Mouse (Mus musculus) neural tube, embryonic 11.5 days (tissue): Measurements from ENCODE around the gene Phrf1. TPM values are rescaled to one million over a fixed set of nuclear protein-coding genes. Genes with fewer than 3 reads are reported as not detected.

Experiments
- ATAC-seq: fragments of 200-750 bp; cut with Nextera tagmentation; 2 replicates; pipeline ENCODE4 v1.8.0; 2017; ENCODE audit warnings: moderate number of reproducible peaks, mild to moderate bottlenecking, moderate TSS enrichment, moderate library complexity; ENCODE audit not compliant: insufficient read depth, low FRiP score, low TSS enrichment
- DNase-seq: peaks from one replicate; pipeline ENCODE4 v3.0.0-alpha.2; 2015; ENCODE audit warnings: low spot score
- H3K27ac ChIP-seq: fragments of 300-500 bp; sonication (generic); 2 replicates; pipeline ENCODE4 v1.5.1; 2014; ENCODE audit warnings: low read depth, mild to moderate bottlenecking, low read length
- H3K27me3 ChIP-seq: fragments of 300-500 bp; sonication (generic); 2 replicates; pipeline ENCODE4 v1.6.1; 2014; ENCODE audit warnings: mild to moderate bottlenecking, low read length, mixed read lengths; ENCODE audit not compliant: control insufficient read depth, insufficient read depth
- H3K36me3 ChIP-seq: fragments of 300-500 bp; sonication (generic); 2 replicates; pipeline ENCODE4 v1.6.1; 2014; ENCODE audit warnings: mild to moderate bottlenecking, low read length, moderate library complexity, mixed read lengths; ENCODE audit not compliant: control insufficient read depth, insufficient read depth
- H3K4me1 ChIP-seq: fragments of 300-500 bp; sonication (generic); 2 replicates; pipeline ENCODE4 v1.6.1; 2014; ENCODE audit warnings: low read length, mixed read lengths; ENCODE audit not compliant: control insufficient read depth, insufficient read depth
- H3K4me2 ChIP-seq: fragments of 300-500 bp; sonication (generic); 2 replicates; pipeline ENCODE4 v1.6.1; 2014; ENCODE audit warnings: low read depth, mild to moderate bottlenecking, moderate library complexity
- H3K4me3 ChIP-seq: fragments of 300-500 bp; sonication (generic); 2 replicates; pipeline ENCODE4 v1.5.1; 2014; ENCODE audit warnings: low read depth, low read length
- H3K9ac ChIP-seq: fragments of 300-500 bp; sonication (generic); 2 replicates; pipeline ENCODE4 v1.6.1; 2014; ENCODE audit warnings: mild to moderate bottlenecking, low read length
- H3K9me3 ChIP-seq: fragments of 300-500 bp; sonication (generic); 2 replicates; pipeline ENCODE4 v1.6.1; 2016; ENCODE audit warnings: low read length; ENCODE audit not compliant: control insufficient read depth
- WGBS: fragments of 180-500 bp; shearing (Covaris S2); extraction: QIAGEN DNeasy Blood & Tissue Kit; methylation state at CpG from one replicate; pipeline ENCODE4 v1.1.7; 2014; 5-methylcytosine and 5-hydroxymethylcytosine counted together
- polyA plus RNA-seq: library from polyadenylated mRNA; unstranded; fragments of >200 nt; fragmentation: Nextera tagmentation; extraction: Ambion mirVana; gene quantifications from 2 replicates; pipeline ENCODE4 v1.2.1, GENCODE M21; 2014

The Phrf1 gene
- polyA plus RNA-seq, 1 experiment from 2014 or later = 93.3 TPM

DNA sequence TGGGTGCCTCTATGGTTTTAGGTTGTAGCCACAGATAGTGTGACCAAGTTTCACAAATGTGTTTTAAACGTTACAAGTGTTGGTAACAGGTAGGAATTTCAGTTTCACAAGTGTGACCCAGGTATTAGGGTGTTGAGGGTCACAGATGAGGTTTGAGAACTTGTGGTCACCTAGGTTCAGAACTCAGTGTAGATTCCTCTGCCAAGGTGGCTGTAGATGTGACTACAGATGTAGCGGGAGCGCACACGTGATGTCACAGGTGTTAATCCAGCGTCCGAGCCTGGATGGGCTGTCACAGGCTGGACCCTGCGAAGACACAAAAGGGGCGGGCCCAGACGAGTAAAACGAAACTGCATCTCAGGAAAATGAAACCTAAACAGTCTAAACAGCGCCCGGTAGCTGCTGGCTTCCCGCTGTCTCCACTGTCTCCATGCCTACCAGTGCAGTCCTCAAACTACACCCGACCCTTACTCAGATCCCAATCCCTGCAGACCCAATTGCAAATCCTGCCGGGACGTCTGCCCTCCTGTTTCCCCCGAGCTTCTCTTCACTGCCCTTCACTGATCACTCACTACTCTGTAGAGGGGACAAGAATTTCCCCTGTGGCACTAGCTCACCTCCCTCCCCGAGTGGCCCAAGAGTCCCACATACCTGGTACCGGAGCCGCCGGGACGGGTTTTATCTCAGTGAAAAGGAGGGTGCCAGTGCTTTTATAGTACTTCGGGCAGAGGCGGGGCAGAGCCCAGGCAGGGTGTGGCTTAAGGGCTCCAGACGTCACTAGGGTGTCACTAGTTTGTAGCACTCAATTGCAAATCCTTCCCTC, 37.4 kb downstream of the Phrf1 start, which contains the start of gene Irf7:
TSS of gene Irf7 (minus strand) at position 743 of the 823 bp plus-strand sequence.
- H3K4me2 ChIP-seq = peak within 1 kb of the TSS; percentile 38
- H3K27ac ChIP-seq = no peak within 1 kb of the TSS
- H3K9me3 ChIP-seq = no peaks in the 10 kb centered on the region
- ATAC-seq (peak; percentile 45; the same call in 1 of the 2 replicates), DNase-seq (no peak)
- peak within 1 kb of the TSS; percentile 12 for H3K9ac ChIP-seq
- peaks cover 17% of the 10 kb centered on the region for H3K36me3 ChIP-seq
- no peaks in the 10 kb centered on the region for H3K27me3 ChIP-seq
- H3K4me1 ChIP-seq = peaks cover 10% of the 10 kb centered on the region; the same call in 1 of the 2 replicates
- 11% methylated on average over 25 of the region's 25 CpGs for WGBS
- H3K4me3 ChIP-seq = peak within 1 kb of the TSS; percentile 21

DNA sequence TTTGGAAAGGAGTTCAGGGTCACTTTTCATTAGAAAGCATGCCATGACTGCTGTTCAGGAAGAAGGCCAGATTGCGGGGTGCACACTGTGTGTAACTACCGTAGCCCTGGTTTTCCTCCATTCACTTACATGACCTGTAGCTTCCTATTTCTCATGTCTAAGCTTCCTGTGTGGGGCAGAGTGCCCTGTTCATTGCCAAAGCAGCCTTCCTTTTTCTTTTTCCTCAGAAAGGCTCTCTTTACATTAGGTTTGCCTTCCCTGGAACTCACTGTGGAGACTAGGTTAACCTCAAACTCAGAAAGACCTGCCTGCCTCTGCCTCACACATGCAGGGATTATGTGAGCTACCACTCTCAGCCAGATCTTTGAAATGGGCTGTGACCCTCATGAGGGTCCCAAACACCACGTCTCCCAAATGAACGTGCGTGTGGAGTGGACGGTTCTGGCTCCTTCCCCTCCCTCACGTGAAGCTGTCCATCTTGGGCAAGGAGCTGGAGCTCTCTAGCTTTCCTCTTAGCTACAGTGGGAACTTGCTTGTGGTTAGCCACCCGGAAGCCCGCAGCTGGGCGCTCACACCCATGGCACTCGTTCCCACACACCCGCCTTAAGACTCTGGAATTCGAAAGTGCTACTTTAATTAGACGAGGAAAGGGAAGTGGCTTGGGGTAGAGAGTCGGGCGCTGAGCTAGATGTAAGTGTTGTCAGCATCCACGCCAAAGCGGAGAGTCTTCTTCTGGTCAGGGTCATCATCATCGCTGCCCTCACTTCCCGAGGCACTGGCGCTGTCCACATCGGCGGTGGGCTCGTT, 40.1 kb downstream of the Phrf1 start:
- Histone ChIP-seq H3K4me3 (no peak overlapping the region), H3K27ac (no peak overlapping the region), H3K27me3 (no peaks in the 10 kb centered on the region), H3K36me3 (0 out of 2 replicates have a peak, but pooled peaks cover 2% of the 10 kb centered on the region), H3K9ac (no peak overlapping the region), H3K4me1 (peaks cover 10% of the 10 kb centered on the region; the same call in 1 of the 2 replicates), H3K4me2 (no peak overlapping the region), H3K9me3 (no peaks in the 10 kb centered on the region)
- WGBS = 79% methylated on average over 24 of the region's 24 CpGs
- DNase-seq = no peak
- no peak for ATAC-seq

DNA sequence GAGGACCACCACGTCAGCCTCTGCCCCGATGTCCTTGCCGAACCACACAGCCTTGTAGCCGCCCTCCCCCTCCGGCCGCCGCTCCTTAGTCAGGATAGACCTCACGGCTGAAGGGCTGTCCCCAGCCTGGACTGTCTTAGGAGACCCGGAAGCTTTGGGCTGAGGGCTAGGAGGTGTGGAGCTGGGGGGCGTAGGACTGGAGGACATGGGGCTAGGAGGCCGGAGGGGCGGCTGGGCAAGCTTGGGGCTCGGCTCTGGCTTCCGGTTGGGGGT, 40.6 kb downstream of the Phrf1 start:
- peaks cover 10% of the 10 kb centered on the region; the same call in 1 of the 2 replicates for H3K4me1 ChIP-seq
- H3K9ac ChIP-seq = no peak overlapping the region
- H3K27me3 ChIP-seq = no peaks in the 10 kb centered on the region
- H3K9me3 ChIP-seq = no peaks in the 10 kb centered on the region
- DNase-seq (no peak), ATAC-seq (no peak)
- 80% methylated on average over 14 of the region's 14 CpGs for WGBS
- H3K4me2 ChIP-seq = no peak overlapping the region
- no peak overlapping the region for H3K4me3 ChIP-seq
- H3K27ac ChIP-seq = no peak overlapping the region
- H3K36me3 ChIP-seq = no peaks in the 10 kb centered on the region

DNA sequence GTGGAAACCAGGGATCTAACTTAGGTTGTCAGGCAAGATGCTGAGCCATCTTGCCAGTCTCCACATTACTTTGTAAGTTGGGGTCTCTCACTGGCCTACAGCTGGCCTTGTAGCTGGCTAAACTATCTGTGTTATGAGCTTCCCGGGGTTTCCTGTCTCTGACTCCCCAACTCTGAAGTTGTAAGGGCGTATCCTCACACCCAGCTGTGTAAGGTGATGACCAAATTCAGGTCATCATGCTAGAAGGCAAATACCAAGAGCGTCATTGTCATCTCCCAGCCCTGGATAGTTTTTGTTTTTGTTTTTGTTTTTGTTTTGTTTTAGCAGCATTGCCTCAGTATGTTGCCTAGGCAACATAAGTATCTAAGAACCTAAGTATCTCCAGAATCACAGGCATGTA, 42.0 kb downstream of the Phrf1 start:
- no peak overlapping the region for H3K9ac ChIP-seq
- H3K27ac ChIP-seq = no peak overlapping the region
- H3K36me3 ChIP-seq = no peaks in the 10 kb centered on the region
- peaks cover 5% of the 10 kb centered on the region; the same call in 1 of the 2 replicates for H3K4me1 ChIP-seq
- ATAC-seq (no peak), DNase-seq (no peak)
- WGBS = 79% methylated on average over 3 of the region's 3 CpGs
- H3K4me2 ChIP-seq = no peak overlapping the region
- no peaks in the 10 kb centered on the region for H3K27me3 ChIP-seq
- no peak overlapping the region for H3K4me3 ChIP-seq
- H3K9me3 ChIP-seq = no peaks in the 10 kb centered on the region

DNA sequence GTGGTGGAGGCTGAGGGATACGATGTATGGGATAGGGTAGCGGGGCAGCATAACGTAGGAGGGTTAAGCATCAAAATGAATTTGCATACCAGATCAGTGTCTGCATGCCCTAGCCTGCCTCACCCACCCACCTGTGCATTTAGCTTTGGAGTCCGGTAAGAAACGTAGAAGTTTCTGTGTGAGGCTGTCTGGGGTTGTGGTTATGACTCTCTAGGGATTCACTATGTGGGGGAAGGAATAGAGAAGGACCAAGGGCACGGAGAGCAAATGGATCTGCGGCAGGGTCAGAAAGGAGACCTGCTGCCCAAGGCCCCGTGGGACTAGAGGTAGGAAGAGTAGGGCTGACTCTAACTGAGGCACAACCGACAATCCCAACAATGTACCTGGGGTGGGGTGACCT, 46.8 kb downstream of the Phrf1 start:
- no peaks in the 10 kb centered on the region for H3K36me3 ChIP-seq
- ATAC-seq (no peak), DNase-seq (no peak)
- 0 out of 2 replicates have a peak, but pooled peaks cover 3% of the 10 kb centered on the region for H3K4me1 ChIP-seq
- no peak overlapping the region for H3K9ac ChIP-seq
- H3K4me3 ChIP-seq = no peak overlapping the region
- WGBS = 85% methylated on average over 9 of the region's 9 CpGs
- H3K4me2 ChIP-seq = no peak overlapping the region
- no peak overlapping the region for H3K27ac ChIP-seq
- H3K9me3 ChIP-seq = no peaks in the 10 kb centered on the region
- H3K27me3 ChIP-seq = 0 out of 2 replicates have a peak, but pooled peaks cover 2% of the 10 kb centered on the region

DNA sequence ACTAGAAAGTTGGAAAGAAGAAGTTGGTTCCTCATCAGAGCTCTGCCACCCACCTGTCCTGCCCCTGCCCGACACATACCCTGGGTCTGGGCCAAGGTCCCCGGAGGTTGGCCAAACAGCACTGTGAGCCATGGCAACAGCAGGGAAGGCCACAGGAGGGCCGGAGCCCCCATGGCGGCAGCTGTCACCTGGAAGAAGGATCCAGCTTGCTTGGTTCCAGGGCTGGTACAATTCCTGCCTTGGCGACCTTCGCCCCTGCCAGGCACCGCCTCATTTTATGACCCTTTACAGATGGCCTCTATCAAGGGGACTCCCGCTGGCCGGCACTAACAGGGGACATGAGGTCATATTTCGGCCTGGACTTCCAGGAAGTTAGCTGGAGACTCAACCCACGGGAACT, 48.0 kb downstream of the Phrf1 start, which contains the start of gene Cdhr5:
TSS of gene Cdhr5 (minus strand) at position 241 of the 400 bp plus-strand sequence.
- 20% methylated on average over 11 of the region's 11 CpGs for WGBS
- Histone ChIP-seq H3K27ac (no peak within 1 kb of the TSS), H3K9ac (no peak within 1 kb of the TSS), H3K9me3 (no peaks in the 10 kb centered on the region), H3K4me3 (no peak within 1 kb of the TSS), H3K27me3 (0 out of 2 replicates have a peak, but pooled peaks cover 2% of the 10 kb centered on the region), H3K36me3 (no peaks in the 10 kb centered on the region), H3K4me1 (0 out of 2 replicates have a peak, but pooled peaks cover 3% of the 10 kb centered on the region), H3K4me2 (no peak within 1 kb of the TSS)
- DNase-seq (no peak), ATAC-seq (no peak)

DNA sequence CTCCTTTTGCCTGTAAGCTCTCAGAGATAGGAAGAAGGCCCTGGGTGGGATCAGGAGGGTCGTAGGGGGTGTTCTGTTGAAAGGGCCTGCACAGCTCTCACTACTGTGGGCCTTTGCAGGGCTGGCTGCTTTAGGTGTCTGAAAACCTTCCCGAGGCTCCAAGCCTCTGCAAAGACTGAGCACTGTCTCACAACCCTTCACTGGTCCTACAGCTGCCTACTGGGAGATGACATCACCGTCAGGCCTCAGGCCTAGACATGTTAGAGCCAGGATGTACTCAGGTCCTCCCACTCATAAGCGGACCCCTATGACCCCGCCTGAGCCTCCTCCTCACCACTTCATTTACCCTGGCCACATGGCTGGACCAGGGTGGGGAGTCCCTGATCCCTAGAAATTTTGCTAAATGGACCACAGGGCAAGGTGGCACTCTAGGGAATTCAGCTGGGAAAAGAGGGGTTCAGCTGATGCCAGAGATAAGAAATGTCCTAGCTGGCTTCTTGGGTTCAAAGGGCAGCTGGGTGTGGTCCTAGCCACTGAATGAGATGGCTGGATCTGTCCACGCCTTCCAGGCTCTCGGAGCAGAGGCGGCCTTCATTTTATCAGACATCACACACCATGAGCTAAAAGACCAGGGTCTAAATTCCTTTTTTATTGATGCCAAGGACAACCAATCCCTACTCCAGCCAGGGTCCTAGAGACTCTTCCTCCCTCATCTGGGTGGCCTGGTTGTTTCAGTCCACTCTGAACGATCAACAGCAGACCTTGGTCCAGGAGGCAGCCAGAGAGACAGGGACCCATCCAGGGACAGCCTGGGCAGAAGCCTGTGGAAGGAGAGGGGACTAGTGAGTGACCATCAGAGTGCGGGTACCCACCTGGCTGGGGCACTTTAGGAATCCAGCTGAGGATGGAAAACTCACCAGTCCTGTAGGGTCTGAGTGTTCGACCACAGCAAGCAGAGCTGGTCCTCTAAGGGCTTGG, 49.4 kb downstream of the Phrf1 start:
- H3K27me3 ChIP-seq = 0 out of 2 replicates have a peak, but pooled peaks cover 2% of the 10 kb centered on the region
- no peaks in the 10 kb centered on the region for H3K9me3 ChIP-seq
- H3K4me1 ChIP-seq = 0 out of 2 replicates have a peak, but pooled peaks cover 3% of the 10 kb centered on the region
- no peak overlapping the region for H3K27ac ChIP-seq
- H3K36me3 ChIP-seq = no peaks in the 10 kb centered on the region
- WGBS = 79% methylated on average over 11 of the region's 11 CpGs
- no peak for DNase-seq
- no peak overlapping the region for H3K4me2 ChIP-seq
- 0 out of 2 replicates have a peak, but pooled peaks have one; percentile 5 for ATAC-seq
- no peak overlapping the region for H3K4me3 ChIP-seq
- no peak overlapping the region for H3K9ac ChIP-seq
